Mouse (Mus musculus) forebrain, embryonic 13.5 days (tissue): ENCODE data around the gene Mmp19. TPM values are rescaled to one million over a fixed set of nuclear protein-coding genes. Genes with fewer than 3 reads are reported as not detected.

Experiments
- ATAC-seq: fragments of 200-750 bp; cut with Nextera tagmentation; 2 replicates; pipeline ENCODE4 v1.8.0; 2017
- H3K27ac ChIP-seq: fragments of 300-500 bp; sonication (generic); 2 replicates; pipeline ENCODE4 v1.5.1; 2015; ENCODE audit warnings: inconsistent platforms, mild to moderate bottlenecking, moderate library complexity
- H3K27me3 ChIP-seq: fragments of 300-500 bp; sonication (generic); 2 replicates; pipeline ENCODE4 v1.6.1; 2015; ENCODE audit warnings: mild to moderate bottlenecking, inconsistent platforms
- H3K36me3 ChIP-seq: fragments of 300-500 bp; sonication (generic); 2 replicates; pipeline ENCODE4 v1.6.1; 2015; ENCODE audit warnings: mild to moderate bottlenecking, inconsistent platforms; ENCODE audit not compliant: poor library complexity, severe bottlenecking
- H3K4me1 ChIP-seq: fragments of 300-500 bp; sonication (generic); 2 replicates; pipeline ENCODE4 v1.6.1; 2015; ENCODE audit warnings: inconsistent platforms
- H3K4me2 ChIP-seq: fragments of 300-500 bp; sonication (generic); 2 replicates; pipeline ENCODE4 v1.6.1; 2015; ENCODE audit warnings: inconsistent platforms, mild to moderate bottlenecking, moderate library complexity
- H3K4me3 ChIP-seq: fragments of 300-500 bp; sonication (generic); 2 replicates; pipeline ENCODE4 v1.5.1; 2015; ENCODE audit warnings: mild to moderate bottlenecking, inconsistent platforms
- H3K9ac ChIP-seq: fragments of 300-500 bp; sonication (generic); 2 replicates; pipeline ENCODE4 v1.6.1; 2015; ENCODE audit warnings: mild to moderate bottlenecking, inconsistent platforms
- H3K9me3 ChIP-seq: fragments of 300-500 bp; sonication (generic); replicated peaks from 2 replicates; pipeline ENCODE4 v1.6.1; 2016; ENCODE audit warnings: inconsistent platforms
- WGBS: fragments of 180-500 bp; shearing (Covaris S2); methylation state at CpG from one replicate; pipeline ENCODE4 v1.1.7; 2015; 5-methylcytosine and 5-hydroxymethylcytosine counted together
- polyA plus RNA-seq: library from polyadenylated mRNA; unstranded; fragments of >200 nt; fragmentation: Nextera tagmentation; extraction: Ambion mirVana; gene quantifications from 2 replicates; pipeline ENCODE4 v1.2.1, GENCODE M21; 2015

Mmp19 gene
- polyA plus RNA-seq, 1 experiment from 2014 or later: 0.35 TPM

DNA sequence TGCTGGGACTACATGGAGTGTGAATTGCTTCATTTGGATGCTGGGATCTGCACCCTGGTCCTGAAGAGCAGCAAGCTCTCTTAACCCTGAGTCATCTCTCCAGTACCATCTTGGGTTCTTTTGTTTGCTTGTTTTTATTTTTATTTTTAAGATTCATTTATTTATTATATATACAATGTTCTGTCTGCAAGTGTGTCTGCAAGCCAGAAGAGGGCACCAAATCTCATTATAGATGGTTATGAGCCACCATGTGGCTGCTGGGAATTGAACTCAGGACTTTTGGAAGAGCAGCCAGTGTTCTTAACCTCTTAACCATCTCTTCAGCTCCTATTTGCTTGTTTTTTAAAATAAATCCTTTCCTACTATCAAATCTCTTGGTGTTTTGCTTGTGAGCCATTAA lies 46.7 kb downstream of the Mmp19 start:
- no peak for ATAC-seq
- H3K4me1 ChIP-seq: no peaks in the 10 kb centered on the region
- H3K9ac ChIP-seq: no peak overlapping the region
- H3K36me3 ChIP-seq: peaks cover 80% of the 10 kb centered on the region
- no peak overlapping the region for H3K4me3 ChIP-seq
- no peak overlapping the region for H3K27ac ChIP-seq
- H3K27me3 ChIP-seq: no peaks in the 10 kb centered on the region
- H3K9me3 ChIP-seq: no peaks in the 10 kb centered on the region
- H3K4me2 ChIP-seq: no peak overlapping the region

GRCm38 (mm10) chr10:128839434-128839833 lies 48.7 kb downstream of the Mmp19 start:
- Histone ChIP-seq H3K4me1 (no peaks in the 10 kb centered on the region), H3K27me3 (no peaks in the 10 kb centered on the region), H3K27ac (no peak overlapping the region), H3K36me3 (peaks cover 73% of the 10 kb centered on the region), H3K4me2 (no peak overlapping the region), H3K4me3 (no peak overlapping the region), H3K9ac (no peak overlapping the region), H3K9me3 (no peaks in the 10 kb centered on the region)
- ATAC-seq: no peak

GRCm38 (mm10) chr10:128840612-128841011 lies 49.9 kb downstream of the Mmp19 start:
- H3K9ac ChIP-seq: no peak overlapping the region
- no peaks in the 10 kb centered on the region for H3K27me3 ChIP-seq
- H3K36me3 ChIP-seq: peaks cover 67% of the 10 kb centered on the region
- H3K4me1 ChIP-seq: no peaks in the 10 kb centered on the region
- H3K4me3 ChIP-seq: no peak overlapping the region
- ATAC-seq: no peak
- H3K4me2 ChIP-seq: no peak overlapping the region
- H3K9me3 ChIP-seq: no peaks in the 10 kb centered on the region
- H3K27ac ChIP-seq: no peak overlapping the region

GRCm38 (mm10) chr10:128843260-128843659 lies 52.5 kb downstream of the Mmp19 start:
- ATAC-seq: no peak
- Histone ChIP-seq H3K9me3 (no peaks in the 10 kb centered on the region), H3K4me3 (no peak overlapping the region), H3K27me3 (no peaks in the 10 kb centered on the region), H3K27ac (no peak overlapping the region), H3K4me1 (no peaks in the 10 kb centered on the region), H3K4me2 (no peak overlapping the region), H3K36me3 (peaks cover 64% of the 10 kb centered on the region), H3K9ac (no peak overlapping the region)
- WGBS: 94% methylated on average over 5 of the region's 5 CpGs

GRCm38 (mm10) chr10:128845516-128845915 lies 54.8 kb downstream of the Mmp19 start:
- Histone ChIP-seq H3K4me2 (no peak overlapping the region), H3K4me3 (no peak overlapping the region), H3K27me3 (no peaks in the 10 kb centered on the region), H3K4me1 (no peaks in the 10 kb centered on the region), H3K36me3 (peaks cover 69% of the 10 kb centered on the region), H3K27ac (no peak overlapping the region), H3K9ac (no peak overlapping the region), H3K9me3 (no peaks in the 10 kb centered on the region)
- ATAC-seq: no peak
- WGBS: 50% methylated on average over 2 of the region's 2 CpGs

GRCm38 (mm10) chr10:128846664-128847063 lies 56.0 kb downstream of the Mmp19 start:
- Histone ChIP-seq H3K27me3 (no peaks in the 10 kb centered on the region), H3K36me3 (peaks cover 63% of the 10 kb centered on the region), H3K27ac (no peak overlapping the region), H3K4me1 (no peaks in the 10 kb centered on the region), H3K4me2 (no peak overlapping the region), H3K9me3 (no peaks in the 10 kb centered on the region), H3K4me3 (no peak overlapping the region), H3K9ac (no peak overlapping the region)
- 98% methylated on average over 4 of the region's 4 CpGs for WGBS
- no peak for ATAC-seq

DNA sequence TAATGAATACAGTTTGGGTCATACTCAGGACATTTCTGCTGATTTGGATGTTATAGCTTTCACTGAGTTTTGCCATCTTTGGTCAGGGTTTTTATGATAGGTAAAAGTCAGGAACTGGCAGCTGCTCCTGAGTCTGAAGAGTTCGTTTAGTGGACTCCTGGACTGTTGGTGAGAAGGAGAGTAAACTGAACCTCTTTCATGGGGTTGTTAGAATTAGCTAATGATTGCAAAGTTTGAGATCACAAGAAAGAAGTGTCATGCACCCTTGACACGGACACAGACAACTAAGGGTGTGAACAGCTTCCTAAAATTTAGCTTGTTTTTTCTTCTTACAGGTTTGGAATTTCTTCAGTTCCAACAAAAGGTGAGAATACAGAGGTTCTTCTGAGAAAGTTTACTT lies 57.7 kb downstream of the Mmp19 start:
- H3K4me1 ChIP-seq: no peaks in the 10 kb centered on the region
- H3K4me3 ChIP-seq: no peak overlapping the region
- no peaks in the 10 kb centered on the region for H3K9me3 ChIP-seq
- 89% methylated on average over 2 of the region's 2 CpGs for whole genome bisulfite sequencing
- peaks cover 56% of the 10 kb centered on the region for H3K36me3 ChIP-seq
- no peak for ATAC-seq
- H3K9ac ChIP-seq: no peak overlapping the region
- no peak overlapping the region for H3K27ac ChIP-seq
- H3K27me3 ChIP-seq: no peaks in the 10 kb centered on the region
- H3K4me2 ChIP-seq: no peak overlapping the region

DNA sequence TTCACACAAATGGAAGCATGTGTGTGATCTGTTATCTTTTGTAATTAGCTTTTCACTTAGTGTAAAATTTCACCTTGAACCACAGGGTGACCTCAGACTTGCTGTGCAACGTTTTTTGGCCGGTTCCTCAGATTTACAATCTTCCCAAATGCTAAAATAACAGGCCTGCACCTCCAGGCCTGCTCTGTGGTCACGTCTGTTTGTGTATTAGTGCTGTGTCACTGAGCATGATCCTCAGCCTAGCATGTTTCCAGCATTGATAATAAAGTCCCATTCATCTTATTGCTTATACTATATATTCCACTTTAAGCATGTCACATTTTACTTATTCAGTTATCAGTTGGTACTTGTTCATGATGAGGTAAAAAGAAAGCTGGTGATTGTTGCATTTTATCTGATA lies 59.6 kb downstream of the Mmp19 start:
- ATAC-seq: no peak
- Histone ChIP-seq H3K27ac (no peak overlapping the region), H3K9me3 (no peaks in the 10 kb centered on the region), H3K4me3 (no peak overlapping the region), H3K9ac (no peak overlapping the region), H3K4me2 (no peak overlapping the region), H3K36me3 (peaks cover 58% of the 10 kb centered on the region), H3K27me3 (no peaks in the 10 kb centered on the region), H3K4me1 (no peaks in the 10 kb centered on the region)
- 77% methylated on average over 3 of the region's 3 CpGs for WGBS

Other genes with a start within 250 kb of the Mmp19 start
- gene Zc3h10, start 243.1 kb upstream of the Mmp19 start, polyA plus RNA-seq: 18.3 and 19.4 TPM in 2 replicates
- gene Rpl41, start 241.6 kb upstream of the Mmp19 start, polyA plus RNA-seq: 2,951 and 3,131 TPM in 2 replicates
- 173 and 186 TPM in 2 replicates for gene Pa2g4, start 224.9 kb upstream of the Mmp19 start, polyA plus RNA-seq
- 0.12 and 0.28 TPM in 2 replicates for gene Erbb3, start 201.3 kb upstream of the Mmp19 start, polyA plus RNA-seq
- 531 and 638 TPM in 2 replicates for gene Rps26, start 164.2 kb upstream of the Mmp19 start, polyA plus RNA-seq
- 7.3 and 8.1 TPM in 2 replicates for gene Ikzf4, start 144.9 kb upstream of the Mmp19 start, polyA plus RNA-seq
- 9.3 and 10.8 TPM in 2 replicates for gene Suox, start 116.8 kb upstream of the Mmp19 start, polyA plus RNA-seq
- gene Rab5b, start 94.6 kb upstream of the Mmp19 start, polyA plus RNA-seq: 88.3 and 93.1 TPM in 2 replicates
- 0.17 and 0.21 TPM in 2 replicates for gene Pmel, start 86.7 kb upstream of the Mmp19 start, polyA plus RNA-seq
- 69.9 and 73.7 TPM in 2 replicates for gene Cdk2, start 85.9 kb upstream of the Mmp19 start, polyA plus RNA-seq
- gene Dgka, start 46.1 kb upstream of the Mmp19 start, polyA plus RNA-seq: 3.0 and 3.6 TPM in 2 replicates
- 49.6 and 50.2 TPM in 2 replicates for gene Pym1, start 43.0 kb upstream of the Mmp19 start, polyA plus RNA-seq
- 52.2 and 55.9 TPM in 2 replicates for gene Dnajc14, start 13.2 kb downstream of the Mmp19 start, polyA plus RNA-seq
- gene Tmem198b, start 13.5 kb downstream of the Mmp19 start, polyA plus RNA-seq: 14.9 and 16.3 TPM in 2 replicates
- gene Sarnp, start 26.4 kb downstream of the Mmp19 start, polyA plus RNA-seq: 244 and 278 TPM in 2 replicates
- 46.5 and 51.1 TPM in 2 replicates for gene Ormdl2, start 30.7 kb downstream of the Mmp19 start, polyA plus RNA-seq
- 8.9 and 9.0 TPM in 2 replicates for gene Gdf11, start 100.8 kb downstream of the Mmp19 start, polyA plus RNA-seq
- gene Cd63, start 110.1 kb downstream of the Mmp19 start, polyA plus RNA-seq: 127 and 130 TPM in 2 replicates
- 10.7 and 16.0 TPM in 2 replicates for gene Rdh5, start 132.0 kb downstream of the Mmp19 start, polyA plus RNA-seq
- 241 and 243 TPM in 2 replicates for gene Bloc1s1, start 133.1 kb downstream of the Mmp19 start, polyA plus RNA-seq
- gene Itga7, start 142.9 kb downstream of the Mmp19 start, polyA plus RNA-seq: 0.63 and 0.83 TPM in 2 replicates
- gene Mettl7b, start 170.1 kb downstream of the Mmp19 start, polyA plus RNA-seq: not detected in 2 replicates
- not detected in 2 replicates for gene Olfr9, start 198.5 kb downstream of the Mmp19 start, polyA plus RNA-seq
- not detected in 2 replicates for gene Olfr763, start 219.9 kb downstream of the Mmp19 start, polyA plus RNA-seq
- not detected in 2 replicates for gene Olfr764-ps1, start 249.0 kb downstream of the Mmp19 start, polyA plus RNA-seq